Mouse (Mus musculus) heart, adult 2 months (tissue): ENCODE data around the gene Scn9a.

Source experiments
- CTCF ChIP-seq: fragments of 200-600 bp; IDR thresholded peaks from 2 replicates; pipeline ENCODE4 v1.8.1; 2022; ENCODE audit warnings: antibody characterized with exemption, mild to moderate bottlenecking, moderate library complexity
- EP300 ChIP-seq: fragments of 200-500 bp; IDR thresholded peaks from 2 replicates; pipeline ENCODE4 v1.6.1; 2011; ENCODE audit warnings: low read depth, low read length, control low read depth; ENCODE audit not compliant: insufficient read depth
- POLR2A ChIP-seq: fragments of 200-500 bp; IDR thresholded peaks from 2 replicates; pipeline ENCODE4 v1.6.1; 2011; ENCODE audit warnings: mild to moderate bottlenecking, low read depth, low read length, control low read depth; ENCODE audit not compliant: insufficient read depth

DNA sequence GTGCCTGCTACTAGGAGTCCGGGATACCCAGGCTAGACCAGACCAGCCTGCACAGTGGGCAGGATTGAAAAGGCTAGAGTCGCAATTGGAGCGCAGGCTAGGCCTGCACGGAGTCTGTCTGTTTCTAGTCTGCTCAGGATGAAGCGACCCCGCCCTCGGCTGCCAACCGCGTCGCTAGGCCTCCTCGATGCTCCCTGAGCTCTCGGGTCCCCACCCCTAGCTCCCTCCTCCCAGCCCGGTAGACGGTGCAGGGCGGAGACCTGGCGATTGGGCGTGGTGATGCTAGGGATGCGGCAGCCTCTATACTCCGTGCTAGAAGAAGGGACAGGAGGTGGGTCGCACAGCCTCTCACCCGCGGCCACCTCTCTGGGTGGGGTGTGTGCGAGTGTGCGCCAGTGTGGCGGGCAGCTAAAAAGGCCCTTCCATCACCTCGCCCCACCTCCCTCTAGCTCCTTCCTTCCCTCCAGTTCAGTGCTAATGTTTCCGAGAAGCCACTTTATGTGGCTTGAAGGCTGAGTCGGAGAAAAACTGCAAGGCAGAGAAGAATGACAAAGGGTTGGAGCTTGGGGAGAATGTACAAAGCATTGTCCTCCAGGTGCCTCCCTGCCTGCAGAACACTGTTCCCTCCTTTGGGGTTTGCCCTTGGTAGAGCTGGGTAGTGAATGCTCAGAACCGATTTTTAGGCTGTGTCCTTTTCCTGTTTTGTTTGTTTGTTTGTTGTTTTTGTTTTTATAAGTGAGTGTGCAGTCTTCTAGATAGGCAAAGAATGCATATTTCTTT is at the start of gene Scn9a:
- no peak for TF ChIP-seq CTCF
- TF ChIP-seq POLR2A, result no peak
- no peak for TF ChIP-seq EP300
